Mouse (Mus musculus) left cerebral cortex, postnatal 10 days (tissue): ENCODE measurements at regions not wholly inside any gene's neighbourhood (a gene's known extent, or its start where the extent isn't known, plus 50 kb on each side); places are given as distances from the start of the nearest gene placed in this dataset.
A peak's percentile ranks its signal among the peaks of the same experiment; 100 is the strongest.
"Not testable (repeated sequence)": the region's sequence is repeated elsewhere in the genome, so short reads cannot be mapped to it uniquely, and the experiment has no call there.

ENCODE experiments used
- DNase-seq, 2 experiments: peaks; one replicate each; pipeline ENCODE4 v3.0.0; 2021 to 2022; ENCODE audit warnings: low spot score in 2 of 2, mixed read lengths in 1 of 2; ENCODE audit errors: extremely low spot score in 1 of 2
- intact Hi-C: fragments of 180-260 bp; cut with DNase I; formaldehyde crosslinking; loops from one replicate; pipeline ENCODE4 v1.15.1; 2025

DNA sequence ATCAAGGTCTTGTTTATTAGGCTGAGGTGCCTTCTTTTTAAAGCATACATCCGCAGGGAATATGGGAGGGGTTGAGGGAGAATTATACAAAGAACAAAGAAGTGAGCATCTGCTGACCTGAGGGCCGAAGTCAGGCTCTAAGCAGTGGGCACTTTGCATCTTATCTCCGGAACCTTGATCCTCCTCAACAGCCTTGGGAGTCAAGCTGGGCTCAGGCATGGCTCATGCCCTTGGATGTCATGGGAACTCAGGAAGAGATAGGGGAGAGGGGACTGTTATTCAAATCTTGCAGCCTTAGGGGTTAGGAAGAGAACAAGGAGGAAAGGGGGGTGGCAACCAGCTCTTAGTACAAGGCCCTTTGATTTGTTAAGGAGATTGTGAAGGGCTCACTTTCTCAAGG is 248.5 kb downstream of the Gm19965 start:
- intact Hi-C loops, DNase-seq: not testable (repeated sequence)

DNA sequence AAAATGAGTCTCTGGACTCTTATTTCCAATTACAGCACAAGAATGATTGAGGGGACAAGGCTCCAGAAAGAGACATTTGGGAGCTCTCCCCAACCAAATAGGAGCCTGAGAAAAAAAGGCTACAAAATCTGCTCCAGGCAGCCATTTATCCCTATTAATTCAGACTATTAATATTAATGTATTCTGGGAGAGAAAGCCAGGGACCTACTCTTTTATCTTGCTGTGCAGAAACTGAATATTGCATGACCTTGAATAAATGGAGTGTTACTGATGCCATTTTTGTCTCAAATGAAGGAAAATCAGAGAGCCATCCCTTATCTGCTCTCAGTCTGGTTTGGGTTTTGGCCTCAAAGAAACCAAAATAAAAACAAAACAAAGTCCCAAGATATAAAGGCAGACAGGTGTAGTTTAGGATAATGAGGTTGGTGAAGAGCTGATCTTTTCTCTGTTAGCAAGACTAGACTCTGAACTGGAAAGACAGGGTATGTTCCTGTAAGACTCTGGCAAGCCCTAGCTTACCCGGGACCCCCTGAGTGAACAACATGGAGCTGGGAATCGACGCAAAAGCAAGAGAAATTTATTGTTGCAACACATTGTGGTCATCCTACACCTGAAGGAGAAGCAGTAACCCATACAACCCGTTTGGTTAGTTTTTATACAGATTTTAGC is 264.5 kb downstream of the Gm19965 start:
- intact Hi-C loops: no loop called here
- no peak for DNase-seq

- no peak for DNase-seq
- intact Hi-C loops: no loop called here
Observed at GRCm38 (mm10) chr1:117087136-117087535, 284.4 kb downstream of the Gm19965 start.

- no peak for DNase-seq
- intact Hi-C loops: no loop called here
Observed at GRCm38 (mm10) chr1:117111496-117111895, 308.7 kb downstream of the Gm19965 start.

- intact Hi-C loops: no loop called here
- DNase-seq: no peak
Observed at GRCm38 (mm10) chr1:117113918-117114317, 311.1 kb downstream of the Gm19965 start.

DNA sequence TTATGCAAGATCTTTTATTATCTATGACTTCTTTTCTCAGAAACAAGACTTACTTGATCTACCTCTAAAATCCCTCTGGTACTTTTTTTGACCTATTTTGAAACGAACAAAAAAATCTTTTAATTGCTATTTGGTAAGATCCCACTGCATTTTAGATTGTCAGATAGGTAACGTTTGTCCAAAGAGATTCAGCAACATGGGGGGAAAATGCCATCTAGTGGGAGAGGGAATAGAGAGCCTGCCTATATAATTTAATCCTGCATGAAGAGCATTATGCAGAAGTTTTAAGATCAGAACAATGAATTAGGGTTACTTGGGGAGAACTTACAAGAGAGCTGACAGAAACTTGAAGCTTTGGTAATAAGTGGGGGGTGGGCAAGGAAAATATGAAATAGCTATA is 320.2 kb downstream of the Gm19965 start:
- DNase-seq: peak in 1 of 2 experiments; percentile 3
- intact Hi-C loops: loop anchor here (10.0 kb wide), 1 partner anchor 1438 kb away; the partner anchor contains the start of gene Cntnap5a
